Mouse (Mus musculus): ENCODE measurements around the gene Il11ra1.
"Not testable (repeated sequence)": the region's sequence is repeated elsewhere in the genome, so short reads cannot be mapped to it uniquely, and the experiment has no call there.

DNA sequence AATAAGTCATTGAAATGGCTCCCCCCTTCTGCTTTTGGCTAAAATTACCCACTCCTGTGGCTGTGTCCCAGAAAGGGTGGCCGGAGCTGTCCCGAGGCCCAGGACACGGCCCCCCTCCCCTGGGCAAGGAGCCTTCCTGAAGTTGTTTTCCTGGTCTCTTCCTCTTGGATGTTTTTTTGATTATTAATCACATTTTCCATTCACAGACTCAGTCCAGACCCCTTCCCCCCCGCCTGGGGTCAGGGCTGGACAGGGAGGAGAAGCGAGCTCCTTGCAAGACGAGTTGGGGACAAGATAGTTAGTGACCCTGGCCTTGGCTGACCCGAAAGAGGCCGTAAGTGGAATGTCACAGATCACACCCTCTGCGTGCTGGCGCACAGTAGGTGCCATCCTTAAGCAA is at the start of gene Il11ra1:
- TF ChIP-seq POLR2A (IDR thresholded peaks at IDR 0.05; ENCODE audit: insufficient read depth, low read depth, low read length); CTCF (IDR thresholded peaks at IDR 0.05): not testable (repeated sequence)

Measured in heart, adult 2 months (tissue).